Mouse (Mus musculus) neural tube, embryonic 15.5 days (tissue): Measurements from ENCODE around the gene Kif7. TPM values are rescaled to one million over a fixed set of nuclear protein-coding genes. Genes with fewer than 3 reads are reported as not detected.

Source experiments
- ATAC-seq: fragments of 200-750 bp; cut with Nextera tagmentation; 2 replicates; pipeline ENCODE4 v1.8.0; 2017; ENCODE audit warnings: mild to moderate bottlenecking, moderate TSS enrichment, moderate library complexity; ENCODE audit not compliant: low FRiP score
- H3K27ac ChIP-seq: fragments of 300-500 bp; sonication (generic); replicated peaks from 2 replicates; pipeline ENCODE4 v1.5.1; 2015; ENCODE audit warnings: mild to moderate bottlenecking, inconsistent platforms
- H3K27me3 ChIP-seq: fragments of 300-500 bp; sonication (generic); replicated peaks from 2 replicates; pipeline ENCODE4 v1.6.1; 2015; ENCODE audit warnings: inconsistent platforms
- H3K36me3 ChIP-seq: fragments of 300-500 bp; sonication (generic); 2 replicates; pipeline ENCODE4 v1.6.1; 2015; ENCODE audit warnings: inconsistent platforms
- H3K4me1 ChIP-seq: fragments of 300-500 bp; sonication (generic); 2 replicates; pipeline ENCODE4 v1.6.1; 2015; ENCODE audit warnings: inconsistent platforms
- H3K4me2 ChIP-seq: fragments of 300-500 bp; sonication (generic); 2 replicates; pipeline ENCODE4 v1.6.1; 2015; ENCODE audit warnings: inconsistent platforms, mild to moderate bottlenecking, moderate library complexity
- H3K4me3 ChIP-seq: fragments of 300-500 bp; sonication (generic); replicated peaks from 2 replicates; pipeline ENCODE4 v1.5.1; 2015; ENCODE audit warnings: mild to moderate bottlenecking, inconsistent platforms
- H3K9ac ChIP-seq: fragments of 300-500 bp; sonication (generic); replicated peaks from 2 replicates; pipeline ENCODE4 v1.6.1; 2015; ENCODE audit warnings: mild to moderate bottlenecking, inconsistent platforms
- H3K9me3 ChIP-seq: fragments of 300-500 bp; sonication (generic); replicated peaks from 2 replicates; pipeline ENCODE4 v1.6.1; 2016; ENCODE audit warnings: inconsistent platforms
- WGBS: fragments of 180-500 bp; shearing (Covaris S2); methylation state at CpG from one replicate; pipeline ENCODE4 v1.1.7; 2015; ENCODE audit warnings: mixed read lengths; 5-methylcytosine and 5-hydroxymethylcytosine counted together
- polyA plus RNA-seq: library from polyadenylated mRNA; unstranded; fragments of >200 nt; fragmentation: Nextera tagmentation; extraction: Ambion mirVana; gene quantifications from 2 replicates; pipeline ENCODE4 v1.2.1, GENCODE M21; 2015

The Kif7 gene
- polyA plus RNA-seq, result 1.6 and 1.9 TPM in 2 replicates

- Histone ChIP-seq H3K27ac (0 out of 2 replicates have a peak within 1 kb of the TSS, but pooled peaks have one; percentile 13), H3K36me3 (no peaks in the 10 kb centered on the region), H3K4me3 (peak within 1 kb of the TSS; percentile 59), H3K4me2 (peak within 1 kb of the TSS; percentile 98), H3K9ac (peak within 1 kb of the TSS; percentile 57), H3K9me3 (no peaks in the 10 kb centered on the region), H3K27me3 (peaks cover 23% of the 10 kb centered on the region; the same call in 1 of the 2 replicates), H3K4me1 (peaks cover 27% of the 10 kb centered on the region)
- ATAC-seq, result peak; percentile 60
- 1% methylated on average over 53 of the region's 55 CpGs for WGBS
These were observed at the start of gene Kif7 for GRCm38 (mm10) chr7:79715187-79715981. Gene Kif7 (minus strand): TSS chr7:79715720.

GRCm38 (mm10) chr7:79762106-79762505 lies 46.6 kb upstream of the Kif7 start:
- ATAC-seq, result no peak
- no peaks in the 10 kb centered on the region for H3K4me1 ChIP-seq
- 82% methylated on average over 8 of the region's 8 CpGs for WGBS

GRCm38 (mm10) chr7:79761124-79761876 lies 45.8 kb upstream of the Kif7 start:
- Histone ChIP-seq H3K27me3 (no peaks in the 10 kb centered on the region), H3K9ac (no peak overlapping the region), H3K4me3 (no peak overlapping the region), H3K4me2 (no peak overlapping the region), H3K36me3 (no peaks in the 10 kb centered on the region), H3K4me1 (no peaks in the 10 kb centered on the region), H3K9me3 (no peaks in the 10 kb centered on the region), H3K27ac (no peak overlapping the region)
- WGBS, result 85% methylated on average over 5 of the region's 5 CpGs
- ATAC-seq, result no peak

More at GRCm38 (mm10) chr7:79762106-79762505, 46.6 kb upstream of the Kif7 start:
- Histone ChIP-seq H3K36me3 (no peaks in the 10 kb centered on the region), H3K27ac (no peak overlapping the region), H3K4me2 (no peak overlapping the region), H3K9ac (no peak overlapping the region), H3K9me3 (no peaks in the 10 kb centered on the region), H3K27me3 (no peaks in the 10 kb centered on the region), H3K4me3 (no peak overlapping the region)

- Histone ChIP-seq H3K4me3 (no peak overlapping the region), H3K27me3 (no peaks in the 10 kb centered on the region), H3K27ac (no peak overlapping the region), H3K36me3 (no peaks in the 10 kb centered on the region), H3K9ac (no peak overlapping the region), H3K4me2 (no peak overlapping the region), H3K9me3 (no peaks in the 10 kb centered on the region), H3K4me1 (no peaks in the 10 kb centered on the region)
- ATAC-seq, result no peak
These were observed 44.2 kb upstream of the Kif7 start for GRCm38 (mm10) chr7:79759766-79760165.

GRCm38 (mm10) chr7:79758176-79758575 lies 42.7 kb upstream of the Kif7 start:
- Histone ChIP-seq H3K4me3 (no peak overlapping the region), H3K9ac (no peak overlapping the region), H3K27ac (no peak overlapping the region), H3K27me3 (no peaks in the 10 kb centered on the region), H3K4me1 (no peaks in the 10 kb centered on the region), H3K36me3 (no peaks in the 10 kb centered on the region), H3K4me2 (no peak overlapping the region), H3K9me3 (no peaks in the 10 kb centered on the region)
- no peak for ATAC-seq
- 85% methylated on average over 6 of the region's 6 CpGs for whole genome bisulfite sequencing

GRCm38 (mm10) chr7:79756334-79756733 lies 40.8 kb upstream of the Kif7 start:
- H3K4me3 ChIP-seq, result no peak overlapping the region
- no peaks in the 10 kb centered on the region for H3K36me3 ChIP-seq
- H3K9ac ChIP-seq, result no peak overlapping the region
- no peaks in the 10 kb centered on the region for H3K4me1 ChIP-seq
- H3K4me2 ChIP-seq, result no peak overlapping the region
- ATAC-seq, result no peak
- no peaks in the 10 kb centered on the region for H3K27me3 ChIP-seq
- no peak overlapping the region for H3K27ac ChIP-seq
- 58% methylated on average over 2 of the region's 2 CpGs for WGBS
- H3K9me3 ChIP-seq, result no peaks in the 10 kb centered on the region

GRCm38 (mm10) chr7:79749511-79749910 lies 34.0 kb upstream of the Kif7 start:
- H3K9ac ChIP-seq, result no peak overlapping the region
- no peaks in the 10 kb centered on the region for H3K27me3 ChIP-seq
- H3K9me3 ChIP-seq, result no peaks in the 10 kb centered on the region
- no peaks in the 10 kb centered on the region for H3K36me3 ChIP-seq
- no peaks in the 10 kb centered on the region for H3K4me1 ChIP-seq
- no peak overlapping the region for H3K4me3 ChIP-seq
- no peak overlapping the region for H3K4me2 ChIP-seq
- ATAC-seq, result no peak
- 91% methylated on average over 6 of the region's 6 CpGs for WGBS
- H3K27ac ChIP-seq, result no peak overlapping the region

GRCm38 (mm10) chr7:79747659-79748058 lies 32.1 kb upstream of the Kif7 start:
- Histone ChIP-seq H3K27me3 (no peaks in the 10 kb centered on the region), H3K4me3 (no peak overlapping the region), H3K4me1 (peaks cover 9% of the 10 kb centered on the region), H3K4me2 (no peak overlapping the region), H3K36me3 (no peaks in the 10 kb centered on the region), H3K9me3 (no peaks in the 10 kb centered on the region), H3K27ac (no peak overlapping the region), H3K9ac (no peak overlapping the region)
- whole genome bisulfite sequencing, result 79% methylated on average over 6 of the region's 6 CpGs
- ATAC-seq, result no peak

- ATAC-seq, result no peak
- no peak overlapping the region for H3K27ac ChIP-seq
- no peak overlapping the region for H3K4me3 ChIP-seq
- H3K9me3 ChIP-seq, result no peaks in the 10 kb centered on the region
- no peak overlapping the region for H3K9ac ChIP-seq
- no peaks in the 10 kb centered on the region for H3K27me3 ChIP-seq
- 77% methylated on average over 5 of the region's 5 CpGs for WGBS
- H3K36me3 ChIP-seq, result no peaks in the 10 kb centered on the region
- H3K4me1 ChIP-seq, result peaks cover 13% of the 10 kb centered on the region
- H3K4me2 ChIP-seq, result no peak overlapping the region
These were observed 29.1 kb upstream of the Kif7 start for GRCm38 (mm10) chr7:79744585-79744984.

- H3K4me1 ChIP-seq, result peaks cover 13% of the 10 kb centered on the region
- H3K36me3 ChIP-seq, result no peaks in the 10 kb centered on the region
- no peak overlapping the region for H3K27ac ChIP-seq
- 89% methylated on average over 9 of the region's 9 CpGs for WGBS
- no peak overlapping the region for H3K9ac ChIP-seq
- no peaks in the 10 kb centered on the region for H3K9me3 ChIP-seq
- H3K4me2 ChIP-seq, result no peak overlapping the region
- H3K4me3 ChIP-seq, result no peak overlapping the region
- no peak for ATAC-seq
- no peaks in the 10 kb centered on the region for H3K27me3 ChIP-seq
These were observed 28.5 kb upstream of the Kif7 start for GRCm38 (mm10) chr7:79744051-79744450.

GRCm38 (mm10) chr7:79742659-79743536 lies 27.4 kb upstream of the Kif7 start, which contains the start of the genes Pex11a and Wdr93:
Gene Pex11a (minus strand): TSS chr7:79743131.
Gene Wdr93 (plus strand): TSS chr7:79743163.
- no peaks in the 10 kb centered on the region for H3K36me3 ChIP-seq
- peaks cover 13% of the 10 kb centered on the region for H3K4me1 ChIP-seq
- peak within 1 kb of the TSS; percentile 49 for H3K9ac ChIP-seq
- H3K27me3 ChIP-seq, result no peaks in the 10 kb centered on the region
- 2% methylated on average over 46 of the region's 46 CpGs for WGBS
- H3K27ac ChIP-seq, result no peak within 1 kb of the TSS
- ATAC-seq, result peak; percentile 87
- H3K9me3 ChIP-seq, result no peaks in the 10 kb centered on the region
- peak within 1 kb of the TSS; percentile 62 for H3K4me3 ChIP-seq
- H3K4me2 ChIP-seq, result peak within 1 kb of the TSS; percentile 99
